Mouse (Mus musculus): ENCODE results near the gene AI597479.

DNA sequence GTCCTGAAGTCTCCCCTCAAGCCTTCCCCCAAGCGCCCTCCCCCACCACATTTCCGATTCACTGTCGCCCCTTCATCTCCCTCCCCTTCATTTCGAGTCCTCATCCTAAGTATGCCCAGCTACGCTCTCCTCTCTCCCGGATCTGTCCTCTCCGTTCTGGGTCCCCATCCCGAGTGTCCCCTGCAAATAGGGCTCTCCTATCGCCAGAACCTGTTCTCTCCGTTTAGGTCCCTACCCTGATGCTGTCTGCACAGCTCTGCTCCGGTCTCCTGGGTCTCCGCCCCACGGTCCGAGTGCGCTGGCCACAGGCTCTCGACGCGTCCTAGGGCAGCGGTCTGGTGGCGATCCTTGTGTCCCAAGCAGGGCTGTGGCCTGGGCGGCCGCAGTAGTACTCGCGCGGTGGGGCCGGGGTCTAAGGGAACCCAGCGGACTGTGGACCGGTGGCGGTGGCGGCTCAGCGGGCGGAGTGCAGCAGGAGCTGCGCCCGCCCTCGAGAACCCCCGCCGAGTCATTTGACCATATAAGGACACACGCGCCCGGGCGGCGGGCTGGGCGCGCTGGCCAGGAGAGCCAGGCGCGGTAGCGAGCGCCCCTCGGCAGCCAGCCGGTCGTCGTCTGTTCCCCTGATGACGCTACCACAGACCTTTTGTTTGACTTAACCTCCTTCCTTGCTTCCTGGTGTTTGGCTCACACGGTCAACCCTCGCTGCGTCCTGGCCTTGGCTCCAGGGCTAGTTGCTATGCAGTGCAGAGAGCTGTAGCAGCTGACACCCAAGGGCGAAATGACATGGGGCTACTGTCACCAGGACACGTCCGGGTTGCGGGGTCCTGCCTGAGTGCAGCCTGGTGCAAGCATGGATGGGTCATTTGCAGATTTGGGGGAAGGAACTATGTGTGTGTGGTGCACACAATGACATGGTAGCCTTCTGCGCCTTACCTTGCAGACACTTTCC is 65.2 kb downstream of the AI597479 start:
- TF ChIP-seq CTCF (IDR thresholded peaks at IDR 0.05), result no peak
- no peak for TF ChIP-seq EP300 (IDR thresholded peaks at IDR 0.05)
